Mouse (Mus musculus): ENCODE results near the gene Xxylt1. TPM values are rescaled to one million over a fixed set of nuclear protein-coding genes. Genes with fewer than 3 reads are reported as not detected.

Gene Xxylt1
- total and polyA plus RNA-seq, 3 experiments: 12.8 to 164 (median 26.6) TPM

- no peak overlapping the region for H3K9ac ChIP-seq (ENCODE audit: control insufficient read depth, low read depth, low read length, poor library complexity, severe bottlenecking)
- no peak for TF ChIP-seq RCOR1 (IDR thresholded peaks at IDR 0.05; ENCODE audit: low read depth, low read length)
- no peak for TF ChIP-seq ETS1 (IDR thresholded peaks at IDR 0.05; ENCODE audit: low read depth, low read length)
- no peak for TF ChIP-seq SMC3 (IDR thresholded peaks at IDR 0.05; ENCODE audit: low read depth, low read length)
- H3K9me3 ChIP-seq (replicated peaks; ENCODE audit: insufficient read depth, low read length): no peaks in the 10 kb centered on the region
- H3K4me1 ChIP-seq (ENCODE audit: control insufficient read depth in 1 of 2, insufficient read depth in 2 of 2, low read length in 2 of 2): peaks cover 0 to 10% of the 10 kb centered on the region in 2 experiments; a peak in 2 of 4 replicates
- no peak for DNase-seq (ENCODE audit: low read depth, low spot score)
- H3K36me3 ChIP-seq (ENCODE audit: control insufficient read depth in 1 of 2, insufficient read depth in 2 of 2, low read length in 2 of 2): peaks cover 0 to 3% of the 10 kb centered on the region in 2 experiments; a peak in 3 of 4 replicates
- no peak overlapping the region for H3K27ac ChIP-seq (ENCODE audit: control insufficient read depth, low read depth, low read length)
- no peaks in the 10 kb centered on the region for H3K79me2 ChIP-seq (ENCODE audit: control insufficient read depth, insufficient read depth, low read length, poor library complexity)
- no peaks in the 10 kb centered on the region for H3K27me3 ChIP-seq (ENCODE audit: control insufficient read depth in 1 of 2, insufficient read depth in 2 of 2, low read length in 2 of 2)
- no peak overlapping the region for H3K4me3 ChIP-seq (ENCODE audit: control insufficient read depth in 1 of 2, insufficient read depth in 1 of 2, low read depth in 2 of 2, low read length in 2 of 2)
Measured at GRCm38 (mm10) chr16:31024221-31024620, 57.0 kb downstream of the Xxylt1 start.

- no peak for DNase-seq (ENCODE audit: low read depth, low spot score)
- TF ChIP-seq ZMIZ1 (IDR thresholded peaks at IDR 0.05; ENCODE audit: low read depth, low read length) (no peak), POLR2A (IDR thresholded peaks at IDR 0.05; ENCODE audit: control insufficient read depth in 1 of 2, insufficient read depth in 1 of 2, low read depth in 1 of 2, low read length in 2 of 2, poor library complexity in 1 of 2) (no peak), CTCF (IDR thresholded peaks at IDR 0.05 in 2 of 3, conservative IDR thresholded peaks at IDR 0.05 in 1 of 3; ENCODE audit: control insufficient read depth in 1 of 3, insufficient read depth in 1 of 3, low read depth in 2 of 3, low read length in 3 of 3, poor library complexity in 1 of 3, severe bottlenecking in 1 of 3) (no peak), TAL1 (IDR thresholded peaks at IDR 0.05; ENCODE audit: low read length) (no peak), KAT2A (conservative IDR thresholded peaks at IDR 0.05; ENCODE audit: low read depth, low read length) (no peak), ZC3H11A (IDR thresholded peaks at IDR 0.05; ENCODE audit: low read depth, low read length) (no peak), BHLHE40 (IDR thresholded peaks at IDR 0.05; ENCODE audit: borderline replicate concordance, low read depth, low read length) (no peak), MEF2A (IDR thresholded peaks at IDR 0.05; ENCODE audit: extremely low read depth, insufficient replicate concordance, low read depth, low read length, poor library complexity, severe bottlenecking) (no peak), MYB (IDR thresholded peaks at IDR 0.05; ENCODE audit: low read depth, low read length) (no peak), ETS1 (IDR thresholded peaks at IDR 0.05; ENCODE audit: low read depth, low read length) (no peak)
- no peak overlapping the region for H3K4me3 ChIP-seq (ENCODE audit: control insufficient read depth in 1 of 2, insufficient read depth in 1 of 2, low read depth in 2 of 2, low read length in 2 of 2)
- H3K79me2 ChIP-seq (ENCODE audit: control insufficient read depth, insufficient read depth, low read length, poor library complexity): no peaks in the 10 kb centered on the region
- no peak overlapping the region for H3K9ac ChIP-seq (ENCODE audit: control insufficient read depth, low read depth, low read length, poor library complexity, severe bottlenecking)
- H3K4me1 ChIP-seq (ENCODE audit: control insufficient read depth in 1 of 2, insufficient read depth in 2 of 2, low read length in 2 of 2): peaks cover 0 to 10% of the 10 kb centered on the region in 2 experiments; a peak in 2 of 4 replicates
- no peaks in the 10 kb centered on the region for H3K27me3 ChIP-seq (ENCODE audit: control insufficient read depth in 1 of 2, insufficient read depth in 2 of 2, low read length in 2 of 2)
- H3K27ac ChIP-seq (ENCODE audit: control insufficient read depth, low read depth, low read length): no peak overlapping the region
- H3K36me3 ChIP-seq (ENCODE audit: control insufficient read depth in 1 of 2, insufficient read depth in 2 of 2, low read length in 2 of 2): peaks cover 0 to 3% of the 10 kb centered on the region in 2 experiments; a peak in 3 of 4 replicates
- H3K9me3 ChIP-seq (replicated peaks; ENCODE audit: insufficient read depth, low read length): no peaks in the 10 kb centered on the region
Measured at GRCm38 (mm10) chr16:31023803-31024202, 57.4 kb downstream of the Xxylt1 start.

GRCm38 (mm10) chr16:31022287-31022686, 58.9 kb downstream of the Xxylt1 start:
- Histone ChIP-seq H3K9ac (ENCODE audit: control insufficient read depth, low read depth, low read length, poor library complexity, severe bottlenecking) (no peak overlapping the region), H3K79me2 (ENCODE audit: control insufficient read depth, insufficient read depth, low read length, poor library complexity) (no peaks in the 10 kb centered on the region), H3K9me3 (replicated peaks; ENCODE audit: insufficient read depth, low read length) (no peaks in the 10 kb centered on the region), H3K4me1 (ENCODE audit: control insufficient read depth in 1 of 2, insufficient read depth in 2 of 2, low read length in 2 of 2) (peaks cover 0 to 10% of the 10 kb centered on the region in 2 experiments; a peak in 2 of 4 replicates), H3K27me3 (ENCODE audit: control insufficient read depth in 1 of 2, insufficient read depth in 2 of 2, low read length in 2 of 2) (no peaks in the 10 kb centered on the region), H3K36me3 (ENCODE audit: control insufficient read depth in 1 of 2, insufficient read depth in 2 of 2, low read length in 2 of 2) (peaks cover 0 to 3% of the 10 kb centered on the region in 2 experiments; a peak in 2 of 4 replicates), H3K4me3 (ENCODE audit: control insufficient read depth in 1 of 2, insufficient read depth in 1 of 2, low read depth in 2 of 2, low read length in 2 of 2) (no peak overlapping the region), H3K27ac (ENCODE audit: control insufficient read depth, low read depth, low read length) (no peak overlapping the region)
- DNase-seq (ENCODE audit: low read depth, low spot score): peak; percentile 29
- TF ChIP-seq MEF2A (IDR thresholded peaks at IDR 0.05; ENCODE audit: extremely low read depth, insufficient replicate concordance, low read depth, low read length, poor library complexity, severe bottlenecking) (no peak), EP300 (IDR thresholded peaks at IDR 0.05; ENCODE audit: low read depth in 1 of 2, low read length in 2 of 2) (no peak), CHD1 (IDR thresholded peaks at IDR 0.05; ENCODE audit: low read depth, low read length) (no peak), ETS1 (IDR thresholded peaks at IDR 0.05; ENCODE audit: low read depth, low read length) (no peak), TBP (IDR thresholded peaks at IDR 0.05; ENCODE audit: low read depth, low read length) (no peak), TAL1 (IDR thresholded peaks at IDR 0.05; ENCODE audit: low read length) (no peak), BHLHE40 (IDR thresholded peaks at IDR 0.05; ENCODE audit: borderline replicate concordance, low read depth, low read length) (no peak), E2F4 (IDR thresholded peaks at IDR 0.05; ENCODE audit: borderline replicate concordance, low read depth, low read length) (no peak), TCF12 (IDR thresholded peaks at IDR 0.05; ENCODE audit: low read depth, low read length) (no peak), HCFC1 (IDR thresholded peaks at IDR 0.05; ENCODE audit: low read depth, low read length) (no peak), CHD2 (IDR thresholded peaks at IDR 0.05; ENCODE audit: low read length) (no peak), POLR2A (IDR thresholded peaks at IDR 0.05; ENCODE audit: control insufficient read depth in 1 of 2, insufficient read depth in 1 of 2, low read depth in 1 of 2, low read length in 2 of 2, poor library complexity in 1 of 2) (no peak), ZMIZ1 (IDR thresholded peaks at IDR 0.05; ENCODE audit: low read depth, low read length) (no peak), RCOR1 (IDR thresholded peaks at IDR 0.05; ENCODE audit: low read depth, low read length) (no peak), ZNF384 (IDR thresholded peaks at IDR 0.05; ENCODE audit: low read depth, low read length) (no peak), MXI1 (IDR thresholded peaks at IDR 0.05; ENCODE audit: low read depth, low read length) (no peak), POLR2AphosphoS2 (IDR thresholded peaks at IDR 0.05; ENCODE audit: low read length) (no peak), JUND (IDR thresholded peaks at IDR 0.05; ENCODE audit: low read depth, low read length) (no peak), CTCF (IDR thresholded peaks at IDR 0.05 in 2 of 3, conservative IDR thresholded peaks at IDR 0.05 in 1 of 3; ENCODE audit: control insufficient read depth in 1 of 3, insufficient read depth in 1 of 3, low read depth in 2 of 3, low read length in 3 of 3, poor library complexity in 1 of 3, severe bottlenecking in 1 of 3) (no peak), ELF1 (IDR thresholded peaks at IDR 0.05; ENCODE audit: low read depth, low read length) (no peak)

All from MEL (cell line).